ENCODE assay signal across 8 mouse cellular contexts in genomic region chr3:89953420-89953819, GRCm38 (mm10). TPM values are rescaled to one million over a fixed set of nuclear protein-coding genes. Genes with fewer than 3 reads are reported as not detected.
DNase-seq lines count a peak whose midpoint lies in the region; ATAC-seq and TF ChIP-seq lines count a peak whose summit lies in the region.
"Had no signal": no experiment of that assay in that cellular context is flagged by ENCODE, and none has a peak within 500 bp of the region (broad histone marks: within the 10 kb centered on the region; RNA-seq: fewer than 3 reads in every experiment).

No protein-coding gene starts in this region.

- H3K27ac ChIP-seq in MEL (ENCODE audit: control insufficient read depth, low read depth, low read length): no peak overlapping the region
- H3K27ac ChIP-seq in bone marrow, adult 2 months (ENCODE audit: control insufficient read depth, insufficient read depth, low read depth, low read length, poor library complexity): no peak overlapping the region
- H3K27ac ChIP-seq: macrophage had no signal

- peaks cover 2 to 9% of the 10 kb centered on the region in 2 experiments for H3K36me3 ChIP-seq in MEL (ENCODE audit: control insufficient read depth in 1 of 2, insufficient read depth in 2 of 2, low read length in 2 of 2)

- H3K4me3 ChIP-seq in MEL (ENCODE audit: control insufficient read depth in 1 of 2, insufficient read depth in 1 of 2, low read depth in 2 of 2, low read length in 2 of 2): no peak overlapping the region
- no peak overlapping the region for H3K4me3 ChIP-seq in bone marrow, adult 2 months (replicated peaks; ENCODE audit: control insufficient read depth, low read depth, low read length)

- peak; percentile 94 to 98 (median 98) for TF ChIP-seq CTCF in MEL (IDR thresholded peaks at IDR 0.05 in 2 of 3, conservative IDR thresholded peaks at IDR 0.05 in 1 of 3; ENCODE audit: control insufficient read depth in 1 of 3, insufficient read depth in 1 of 3, low read depth in 2 of 3, low read length in 3 of 3, poor library complexity in 1 of 3, severe bottlenecking in 1 of 3)
- TF ChIP-seq CTCF in bone marrow, adult 2 months (IDR thresholded peaks at IDR 0.05; ENCODE audit: control insufficient read depth, insufficient read depth, low read length): peak; percentile 94

- no peak overlapping the region for H3K9ac ChIP-seq in MEL (ENCODE audit: control insufficient read depth, low read depth, low read length, poor library complexity, severe bottlenecking)

- peaks cover 6 to 8% of the 10 kb centered on the region in 2 experiments for H3K4me1 ChIP-seq in MEL (ENCODE audit: control insufficient read depth in 1 of 2, insufficient read depth in 2 of 2, low read length in 2 of 2)
- no peaks in the 10 kb centered on the region for H3K4me1 ChIP-seq in bone marrow, adult 2 months (ENCODE audit: control insufficient read depth, insufficient read depth, low read length)

- no peaks in the 10 kb centered on the region for H3K27me3 ChIP-seq in MEL (ENCODE audit: control insufficient read depth in 1 of 2, insufficient read depth in 2 of 2, low read length in 2 of 2)

- TF ChIP-seq POLR2A in MEL (IDR thresholded peaks at IDR 0.05; ENCODE audit: control insufficient read depth in 1 of 2, insufficient read depth in 1 of 2, low read depth in 1 of 2, low read length in 2 of 2, poor library complexity in 1 of 2): no peak; a peak in 1 of 4 replicates
- no peak for TF ChIP-seq POLR2A in bone marrow, adult 2 months (IDR thresholded peaks at IDR 0.05; ENCODE audit: borderline replicate concordance, control insufficient read depth, low read depth, low read length)

- ATAC-seq in megakaryocyte-erythroid progenitor cell, adult 5-6 weeks (replicated peaks; ENCODE audit: low FRiP score, low TSS enrichment, poor library complexity, severe bottlenecking): peak; percentile 80

- WGBS in bone marrow, adult 2 months: 2% methylated on average over 4 of the region's 4 CpGs

- no peaks in the 10 kb centered on the region for H3K9me3 ChIP-seq in MEL (replicated peaks; ENCODE audit: insufficient read depth, low read length)

- no peak for TF ChIP-seq EP300 in MEL (IDR thresholded peaks at IDR 0.05; ENCODE audit: low read depth in 1 of 2, low read length in 2 of 2)

- no peaks in the 10 kb centered on the region for H3K79me2 ChIP-seq in MEL (ENCODE audit: control insufficient read depth, insufficient read depth, low read length, poor library complexity)

- peak; percentile 94 for TF ChIP-seq RAD21 in MEL (IDR thresholded peaks at IDR 0.05; ENCODE audit: low read depth, low read length)

- peak; percentile 91 for DNase-seq in MEL (ENCODE audit: low read depth, low spot score)
- DNase-seq in fibroblast of lung, adult 2 months (ENCODE audit: low read depth): peak; percentile 52
- DNase-seq in heart, postnatal 4 days: peak; percentile 83
- DNase-seq in layer of hippocampus, postnatal 14 days (ENCODE audit: low spot score in 2 of 2): peak; percentile 65 to 87
- peak; percentile 56 to 77 for DNase-seq in spleen, adult 18-20 months

TF ChIP-seq in MEL, 35 proteins besides CTCF, POLR2A, EP300 and RAD21:
- TF ChIP-seq SMC3 (IDR thresholded peaks at IDR 0.05; ENCODE audit: low read depth, low read length) (peak; percentile 98), UBTF (IDR thresholded peaks at IDR 0.05; ENCODE audit: borderline replicate concordance, insufficient read depth, low read depth, low read length) (no peak), ZNF384 (IDR thresholded peaks at IDR 0.05; ENCODE audit: low read depth, low read length) (peak; percentile 36; the same call in 1 of the 2 replicates), ZC3H11A (IDR thresholded peaks at IDR 0.05; ENCODE audit: low read depth, low read length) (peak; percentile 86), JUND (IDR thresholded peaks at IDR 0.05; ENCODE audit: low read depth, low read length) (no peak), USF1 (IDR thresholded peaks at IDR 0.05; ENCODE audit: low read depth, low read length) (no peak), CHD2 (IDR thresholded peaks at IDR 0.05; ENCODE audit: low read length) (no peak), ETS1 (IDR thresholded peaks at IDR 0.05; ENCODE audit: low read depth, low read length) (no peak), MXI1 (IDR thresholded peaks at IDR 0.05; ENCODE audit: low read depth, low read length) (no peak), HCFC1 (IDR thresholded peaks at IDR 0.05; ENCODE audit: low read depth, low read length) (peak; percentile 40; the same call in 1 of the 2 replicates), NRF1 (IDR thresholded peaks at IDR 0.05; ENCODE audit: insufficient read depth, low read depth, low read length, poor library complexity, severe bottlenecking) (no peak), SIN3A (IDR thresholded peaks at IDR 0.05; ENCODE audit: low read length) (peak; percentile 61), ELF1 (IDR thresholded peaks at IDR 0.05; ENCODE audit: low read depth, low read length) (peak; percentile 83), USF2 (IDR thresholded peaks at IDR 0.05; ENCODE audit: borderline replicate concordance in 1 of 2, insufficient read depth in 1 of 2, low read depth in 1 of 2, low read length in 2 of 2) (no peak), MAZ (IDR thresholded peaks at IDR 0.05; ENCODE audit: low read depth, low read length) (0 out of 2 replicates have a peak, but pooled peaks have one; percentile 17), E2F4 (IDR thresholded peaks at IDR 0.05; ENCODE audit: borderline replicate concordance, low read depth, low read length) (no peak), MYC (IDR thresholded peaks at IDR 0.05; ENCODE audit: low read depth, low read length) (peak; percentile 56; the same call in 1 of the 2 replicates), TCF12 (IDR thresholded peaks at IDR 0.05; ENCODE audit: low read depth, low read length) (no peak), POLR2AphosphoS5 (IDR thresholded peaks at IDR 0.05; ENCODE audit: borderline replicate concordance, low read depth, low read length) (no peak), NELFE (IDR thresholded peaks at IDR 0.05; ENCODE audit: low read depth, low read length) (no peak), GABPA (IDR thresholded peaks at IDR 0.05; ENCODE audit: low read depth, low read length) (no peak)
TF ChIP-seq in MEL: peak in this region for 8.

RNA-seq across cellular contexts. Expression of gene Atp8b2, which starts 9.9 kb away (rescaled TPM):
- 26.2 and 27.1 TPM in 2 replicates for total RNA-seq in MEL (2012; rRNA removed)
- 10 to 100 TPM in 1 of 2 experiments, not detected in 1; 44.7 TPM for polyA plus RNA-seq in MEL (2012; ENCODE audit: insufficient read depth in 1 of 2, insufficient read length in 2 of 2, low read depth in 1 of 2, low replicate concordance in 2 of 2, missing spikeins in 1 of 2)
- 9.0 and 30.6 TPM in 2 replicates for polyA plus RNA-seq in bone marrow, adult 2 months (2011; ENCODE audit: insufficient read depth, insufficient read length, low replicate concordance, missing spikeins)
- 10 to 100 TPM; 51.4 to 59.6 TPM for total RNA-seq in heart, postnatal 4 days (2021)
- 10 to 100 TPM; 77.3 to 93.0 TPM for total RNA-seq in layer of hippocampus, postnatal 14 days (2021)
- total RNA-seq in megakaryocyte-erythroid progenitor cell, adult 5-6 weeks (2014; fragmentation: Nextera tagmentation): 4.6 and 9.4 TPM in 2 replicates
- total RNA-seq in megakaryocyte-erythroid progenitor cell, adult 5-6 weeks (2017): 7.8 and 12.8 TPM in 2 replicates

RNA-seq across cellular contexts. Expression of gene Il6ra, which starts 40.4 kb away (rescaled TPM):
- total RNA-seq in MEL (2012; rRNA removed): 0.13 and 0.15 TPM in 2 replicates
- polyA plus RNA-seq in MEL (2012; ENCODE audit: insufficient read depth in 1 of 2, insufficient read length in 2 of 2, low read depth in 1 of 2, low replicate concordance in 2 of 2, missing spikeins in 1 of 2): 1 to 10 TPM in 1 of 2 experiments, not detected in 1; 3.4 TPM
- polyA plus RNA-seq in bone marrow, adult 2 months (2011; ENCODE audit: insufficient read depth, insufficient read length, low replicate concordance, missing spikeins): 6.5 and 11.4 TPM in 2 replicates
- 1 to 10 TPM; 1.5 to 2.0 TPM for total RNA-seq in heart, postnatal 4 days (2021)
- 1 to 10 TPM; 5.0 to 6.1 TPM for total RNA-seq in layer of hippocampus, postnatal 14 days (2021)
- total RNA-seq in megakaryocyte-erythroid progenitor cell, adult 5-6 weeks (2014; fragmentation: Nextera tagmentation): 0.27 TPM in 1 of 2 replicates, not detected in the other
- 0.80 TPM in 2 replicates for total RNA-seq in megakaryocyte-erythroid progenitor cell, adult 5-6 weeks (2017)

RNA-seq across cellular contexts. Expression of gene Hax1, which starts 45.2 kb away (rescaled TPM):
- 232 and 318 TPM in 2 replicates for total RNA-seq in MEL (2012; rRNA removed)
- 100 to 1,000 TPM in 1 of 2 experiments, not detected in 1; 322 TPM for polyA plus RNA-seq in MEL (2012; ENCODE audit: insufficient read depth in 1 of 2, insufficient read length in 2 of 2, low read depth in 1 of 2, low replicate concordance in 2 of 2, missing spikeins in 1 of 2)
- 34.2 and 70.1 TPM in 2 replicates for polyA plus RNA-seq in bone marrow, adult 2 months (2011; ENCODE audit: insufficient read depth, insufficient read length, low replicate concordance, missing spikeins)
- total RNA-seq in heart, postnatal 4 days (2021): 10 to 100 TPM; 39.0 to 44.5 TPM
- total RNA-seq in layer of hippocampus, postnatal 14 days (2021): 10 to 100 TPM; 67.8 to 71.8 TPM
- 162 and 225 TPM in 2 replicates for total RNA-seq in megakaryocyte-erythroid progenitor cell, adult 5-6 weeks (2014; fragmentation: Nextera tagmentation)
- total RNA-seq in megakaryocyte-erythroid progenitor cell, adult 5-6 weeks (2017): 72.2 and 78.6 TPM in 2 replicates
